Mouse (Mus musculus) liver, embryonic 12.5 days (tissue): ENCODE results near the gene Setd6. TPM values are rescaled to one million over a fixed set of nuclear protein-coding genes. Genes with fewer than 3 reads are reported as not detected.

ENCODE experiments used
- microRNA-seq: library from miRNA; unstranded; fragments of <30 nt; microRNA quantifications from one replicate; pipeline ENCODE4, GENCODE M21; 2017
- polyA plus RNA-seq: library from polyadenylated mRNA; unstranded; fragments of >200 nt; fragmentation: Nextera tagmentation; extraction: Ambion mirVana; gene quantifications from 2 replicates; pipeline ENCODE4 v1.2.1, GENCODE M21; 2016

Gene Setd6
- polyA plus RNA-seq, 1 experiment from 2014 or later, result 32.7 TPM

Small RNA genes within 50 kb of the gene (microRNA-seq; reads per million reads assigned to microRNA genes)
- 1.1 reads per million for gene Mir7073

Other genes starting within 250 kb of the Setd6 start
- gene Csnk2a2, start 225.8 kb upstream of the Setd6 start, polyA plus RNA-seq, result 7.2 and 7.3 TPM in 2 replicates
- not detected in 2 replicates for gene Ccdc113, start 181.8 kb upstream of the Setd6 start, polyA plus RNA-seq
- gene Prss54, start 139.5 kb upstream of the Setd6 start, polyA plus RNA-seq, result not detected in 2 replicates
- 13.8 and 14.1 TPM in 2 replicates for gene Gins3, start 82.4 kb upstream of the Setd6 start, polyA plus RNA-seq
- 1.9 and 2.1 TPM in 2 replicates for gene Ndrg4, start 38.9 kb upstream of the Setd6 start, polyA plus RNA-seq
- gene Cnot1, start 91.6 kb downstream of the Setd6 start, polyA plus RNA-seq, result 47.7 and 53.7 TPM in 2 replicates
- gene Sap18b, start 109.5 kb downstream of the Setd6 start, polyA plus RNA-seq, result 348 and 354 TPM in 2 replicates
- gene Slc38a7, start 137.7 kb downstream of the Setd6 start, polyA plus RNA-seq, result 9.7 and 10.3 TPM in 2 replicates
- 203 and 223 TPM in 2 replicates for gene Got2, start 172.7 kb downstream of the Setd6 start, polyA plus RNA-seq